Mouse (Mus musculus) liver, embryonic 14.5 days (tissue): Measurements from ENCODE around the gene Gstt4.

ENCODE experiments used
- CTCF ChIP-seq: IDR thresholded peaks from 2 replicates; pipeline ENCODE4 v1.5.1; 2016; ENCODE audit warnings: antibody characterized with exemption, low read depth, control low read depth
- EP300 ChIP-seq: IDR thresholded peaks from 2 replicates; pipeline ENCODE4 v1.6.1; 2016; ENCODE audit warnings: antibody characterized with exemption, low read depth

- TF ChIP-seq CTCF, result peak; percentile 18; the same call in 1 of the 2 replicates
- TF ChIP-seq EP300, result no peak
These were observed 13.6 kb upstream of the Gstt4 start for GRCm38 (mm10) chr10:75835761-75836531.
